Mouse (Mus musculus) ES-Bruce4 (cell line): ENCODE results near the gene Gria1.

Source experiments
- EP300 ChIP-seq: IDR thresholded peaks from 2 replicates; pipeline ENCODE4 v1.6.1; 2011; ENCODE audit warnings: low read depth, low read length; ENCODE audit not compliant: insufficient read depth
- POLR2A ChIP-seq: IDR thresholded peaks from one replicate; pipeline ENCODE4 v1.8.1; 2011; ENCODE audit warnings: low read length; ENCODE audit not compliant: insufficient read depth

GRCm38 (mm10) chr11:57298665-57299064 lies 287.5 kb downstream of the Gria1 start:
- TF ChIP-seq EP300: no peak
- TF ChIP-seq POLR2A: no peak
